Mouse (Mus musculus) megakaryocyte, embryonic 14.5 days (primary cell): Measurements from ENCODE around the gene Kif9. TPM values are rescaled to one million over a fixed set of nuclear protein-coding genes. Genes with fewer than 3 reads are reported as not detected.
A peak's percentile ranks its signal among the peaks of the same experiment; 100 is the strongest.

Experiments used
- H3K27me3 ChIP-seq: replicated peaks from 2 replicates; pipeline ENCODE3; 2012; ENCODE audit warnings: inconsistent platforms
- H3K36me3 ChIP-seq: replicated peaks from 2 replicates; pipeline ENCODE3; 2012; ENCODE audit warnings: low read length, inconsistent platforms, mixed read lengths
- H3K4me1 ChIP-seq: 2 replicates; pipeline ENCODE4 v1.6.1; 2012; ENCODE audit warnings: inconsistent platforms
- H3K4me3 ChIP-seq: replicated peaks from 2 replicates; pipeline ENCODE3; 2012; ENCODE audit warnings: moderate library complexity, mild to moderate bottlenecking, inconsistent platforms
- H3K9me3 ChIP-seq: 2 replicates; pipeline ENCODE4 v1.6.1; 2012; ENCODE audit warnings: inconsistent platforms
- FLI1 ChIP-seq: IDR thresholded peaks from 2 replicates; pipeline ENCODE4 v1.6.1; 2012; ENCODE audit warnings: low read length, inconsistent platforms, mixed read lengths
- GATA1 ChIP-seq: IDR thresholded peaks from 3 replicates; pipeline ENCODE4 v1.6.1; 2012; ENCODE audit warnings: mixed read lengths, low read length, inconsistent platforms, borderline replicate concordance
- polyA plus RNA-seq: library from polyadenylated mRNA; stranded (reverse); fragments of >175 nt; gene quantifications from 2 replicates; pipeline ENCODE4 v1.2.3, GENCODE M21; 2012; ENCODE audit warnings: low replicate concordance; ENCODE audit not compliant: insufficient read depth

Kif9 gene
- polyA plus RNA-seq, 1 experiment: 0.18 TPM

- Histone ChIP-seq H3K36me3 (peaks cover 3% of the 10 kb centered on the region), H3K27me3 (peaks cover 10% of the 10 kb centered on the region), H3K4me1 (0 out of 2 replicates have a peak, but pooled peaks cover 3% of the 10 kb centered on the region), H3K4me3 (no peak overlapping the region), H3K9me3 (peaks cover 9% of the 10 kb centered on the region)
- TF ChIP-seq GATA1: no peak
These were observed 14.2 kb downstream of the Kif9 start for GRCm38 (mm10) chr9:110490913-110491312.

- H3K9me3 ChIP-seq: no peaks in the 10 kb centered on the region
- H3K36me3 ChIP-seq: peaks cover 7% of the 10 kb centered on the region
- peaks cover 18% of the 10 kb centered on the region for H3K4me1 ChIP-seq
- TF ChIP-seq GATA1 (no peak), FLI1 (no peak)
- no peak overlapping the region for H3K4me3 ChIP-seq
- H3K27me3 ChIP-seq: peaks cover 4% of the 10 kb centered on the region
These were observed 49.0 kb downstream of the Kif9 start for GRCm38 (mm10) chr9:110525737-110526136.

- peaks cover 25% of the 10 kb centered on the region for H3K4me1 ChIP-seq
- peaks cover 1% of the 10 kb centered on the region for H3K27me3 ChIP-seq
- no peaks in the 10 kb centered on the region for H3K9me3 ChIP-seq
- TF ChIP-seq GATA1 (no peak), FLI1 (no peak)
- no peak overlapping the region for H3K4me3 ChIP-seq
- H3K36me3 ChIP-seq: peaks cover 7% of the 10 kb centered on the region
These were observed 52.4 kb downstream of the Kif9 start for GRCm38 (mm10) chr9:110529002-110529737.

GRCm38 (mm10) chr9:110530650-110531049, 53.9 kb downstream of the Kif9 start:
- Histone ChIP-seq H3K36me3 (peaks cover 16% of the 10 kb centered on the region), H3K9me3 (no peaks in the 10 kb centered on the region), H3K4me1 (peaks cover 39% of the 10 kb centered on the region), H3K27me3 (no peaks in the 10 kb centered on the region), H3K4me3 (no peak overlapping the region)
- TF ChIP-seq FLI1 (no peak), GATA1 (no peak)

GRCm38 (mm10) chr9:110531151-110531791, 54.5 kb downstream of the Kif9 start:
- no peak for TF ChIP-seq GATA1
- TF ChIP-seq FLI1: no peak
- H3K4me3 ChIP-seq: peak overlapping the region; percentile 96
- no peaks in the 10 kb centered on the region for H3K9me3 ChIP-seq
- H3K36me3 ChIP-seq: peaks cover 21% of the 10 kb centered on the region
- H3K27me3 ChIP-seq: no peaks in the 10 kb centered on the region
- peaks cover 41% of the 10 kb centered on the region for H3K4me1 ChIP-seq

- no peaks in the 10 kb centered on the region for H3K27me3 ChIP-seq
- H3K4me1 ChIP-seq: peaks cover 48% of the 10 kb centered on the region
These were observed 55.2 kb downstream of the Kif9 start for GRCm38 (mm10) chr9:110531914-110532489.

GRCm38 (mm10) chr9:110532538-110533291, 56.0 kb downstream of the Kif9 start, which contains the start of gene Setd2:
TSS of gene Setd2 (plus strand) at chr9:110532597.
- peak within 1 kb of the TSS; percentile 96 for H3K4me3 ChIP-seq
- peaks cover 34% of the 10 kb centered on the region for H3K36me3 ChIP-seq
- peaks cover 55% of the 10 kb centered on the region for H3K4me1 ChIP-seq
- H3K9me3 ChIP-seq: no peaks in the 10 kb centered on the region
- TF ChIP-seq FLI1 (no peak), GATA1 (no peak)
- H3K27me3 ChIP-seq: no peaks in the 10 kb centered on the region

More at GRCm38 (mm10) chr9:110531914-110532489, 55.2 kb downstream of the Kif9 start:
- TF ChIP-seq FLI1 (no peak), GATA1 (no peak)
- no peaks in the 10 kb centered on the region for H3K9me3 ChIP-seq
- peak overlapping the region; percentile 96 for H3K4me3 ChIP-seq
- peaks cover 28% of the 10 kb centered on the region for H3K36me3 ChIP-seq

GRCm38 (mm10) chr9:110533645-110534044, 56.9 kb downstream of the Kif9 start:
- no peaks in the 10 kb centered on the region for H3K9me3 ChIP-seq
- peaks cover 65% of the 10 kb centered on the region for H3K4me1 ChIP-seq
- H3K36me3 ChIP-seq: peaks cover 36% of the 10 kb centered on the region
- H3K27me3 ChIP-seq: no peaks in the 10 kb centered on the region
- no peak for TF ChIP-seq GATA1
- TF ChIP-seq FLI1: no peak
- H3K4me3 ChIP-seq: peak overlapping the region; percentile 96

GRCm38 (mm10) chr9:110535114-110535513, 58.4 kb downstream of the Kif9 start:
- peaks cover 37% of the 10 kb centered on the region for H3K36me3 ChIP-seq
- no peak for TF ChIP-seq GATA1
- no peak for TF ChIP-seq FLI1
- no peaks in the 10 kb centered on the region for H3K9me3 ChIP-seq
- H3K4me1 ChIP-seq: peaks cover 68% of the 10 kb centered on the region
- H3K4me3 ChIP-seq: no peak overlapping the region
- H3K27me3 ChIP-seq: no peaks in the 10 kb centered on the region
